Comparison of ENCODE assay signal across 8 mouse cellular contexts in genomic region chr10:69211976-69212375, GRCm38 (mm10). TPM values are rescaled to one million over a fixed set of nuclear protein-coding genes. Genes with fewer than 3 reads are reported as not detected.
DNase-seq lines count a peak whose midpoint lies in the region; ATAC-seq and TF ChIP-seq lines count a peak whose summit lies in the region.

No protein-coding gene starts in this region.

- peak; percentile 12 to 30 for DNase-seq in left cerebral cortex, adult 18-20 months (ENCODE audit: low spot score in 2 of 2)
- no peak for DNase-seq in left cerebral cortex, adult 8-10 months (ENCODE audit: low spot score in 2 of 2)
- peak; percentile 65 for DNase-seq in embryo, embryonic 11 days
- DNase-seq in heart, embryonic 10.5 days (ENCODE audit: low spot score) = no peak
- no peak for DNase-seq in MN1 (ENCODE audit: low spot score)

- H3K9ac ChIP-seq in kidney, embryonic 14.5 days (ENCODE audit: low read depth, low read length) = peak overlapping the region; percentile 92
- H3K9ac ChIP-seq in lung, embryonic 15.5 days = peak overlapping the region; percentile 87

- peaks cover 17% of the 10 kb centered on the region for H3K4me1 ChIP-seq in heart, embryonic 10.5 days
- H3K4me1 ChIP-seq in kidney, embryonic 14.5 days (ENCODE audit: control insufficient read depth, insufficient read depth, low read length) = 0 out of 2 replicates have a peak, but pooled peaks cover 13% of the 10 kb centered on the region
- peaks cover 11% of the 10 kb centered on the region; the same call in 1 of the 2 replicates for H3K4me1 ChIP-seq in lung, embryonic 15.5 days
- peaks cover 8% of the 10 kb centered on the region for H3K4me1 ChIP-seq in olfactory bulb, adult 2 months (ENCODE audit: control insufficient read depth, insufficient read depth, low read length)

- peaks cover 21% of the 10 kb centered on the region for H3K36me3 ChIP-seq in heart, embryonic 10.5 days
- peaks cover 6% of the 10 kb centered on the region; the same call in 1 of the 2 replicates for H3K36me3 ChIP-seq in kidney, embryonic 14.5 days (ENCODE audit: control insufficient read depth, insufficient read depth, low read length)
- H3K36me3 ChIP-seq in lung, embryonic 15.5 days = peaks cover 5% of the 10 kb centered on the region; the same call in 1 of the 2 replicates

- ATAC-seq in kidney, embryonic 14.5 days (ENCODE audit: low FRiP score, low TSS enrichment) = no peak
- ATAC-seq in lung, embryonic 15.5 days (ENCODE audit: borderline replicate concordance, extremely low read depth, low FRiP score, low TSS enrichment) = 0 out of 2 replicates have a peak, but pooled peaks have one; percentile 26

- H3K4me2 ChIP-seq in kidney, embryonic 14.5 days (replicated peaks; ENCODE audit: low read depth, low read length) = peak overlapping the region; percentile 88
- peak overlapping the region; percentile 95 for H3K4me2 ChIP-seq in lung, embryonic 15.5 days

- no peak for TF ChIP-seq CTCF in olfactory bulb, adult 2 months (IDR thresholded peaks at IDR 0.05; ENCODE audit: insufficient read depth, low read depth, low read length)

- H3K4me3 ChIP-seq in heart, embryonic 10.5 days = peak overlapping the region; percentile 91
- peak overlapping the region; percentile 80 for H3K4me3 ChIP-seq in kidney, embryonic 14.5 days (ENCODE audit: low read length)
- peak overlapping the region; percentile 75 for H3K4me3 ChIP-seq in lung, embryonic 15.5 days
- H3K4me3 ChIP-seq in olfactory bulb, adult 2 months (ENCODE audit: insufficient read depth, low read depth, low read length) = peak overlapping the region; percentile 80

- H3K27me3 ChIP-seq in heart, embryonic 10.5 days (ENCODE audit: insufficient read depth, poor library complexity, severe bottlenecking) = no peaks in the 10 kb centered on the region
- no peaks in the 10 kb centered on the region for H3K27me3 ChIP-seq in kidney, embryonic 14.5 days (ENCODE audit: control insufficient read depth, insufficient read depth, low read length)
- H3K27me3 ChIP-seq in lung, embryonic 15.5 days = no peaks in the 10 kb centered on the region

- WGBS in heart, embryonic 10.5 days = 4% methylated on average over 14 of the region's 14 CpGs
- 6% methylated on average over 14 of the region's 14 CpGs for WGBS in kidney, embryonic 14.5 days
- WGBS in lung, embryonic 15.5 days = 4% methylated on average over 14 of the region's 14 CpGs
- WGBS in olfactory bulb, adult 2 months = 22% methylated on average over 14 of the region's 14 CpGs

- H3K9me3 ChIP-seq in heart, embryonic 10.5 days = no peaks in the 10 kb centered on the region
- H3K9me3 ChIP-seq in kidney, embryonic 14.5 days (ENCODE audit: control insufficient read depth, low read length) = no peaks in the 10 kb centered on the region
- no peaks in the 10 kb centered on the region for H3K9me3 ChIP-seq in lung, embryonic 15.5 days

- H3K27ac ChIP-seq in heart, embryonic 10.5 days = peak overlapping the region; percentile 99
- peak overlapping the region; percentile 99 for H3K27ac ChIP-seq in kidney, embryonic 14.5 days (ENCODE audit: low read depth, low read length)
- H3K27ac ChIP-seq in lung, embryonic 15.5 days = peak overlapping the region; percentile 98
- H3K27ac ChIP-seq in olfactory bulb, adult 2 months (ENCODE audit: insufficient read depth, low read depth, low read length) = no peak overlapping the region

- TF ChIP-seq POLR2A in olfactory bulb, adult 2 months (IDR thresholded peaks at IDR 0.05; ENCODE audit: insufficient read depth, low read depth, low read length) = no peak

RNA-seq across cellular contexts. Expression of gene A930033H14Rik, which starts 0.9 kb away (rescaled TPM):
- total RNA-seq in left cerebral cortex, adult 18-20 months (2021) = 1 to 10 TPM; 1.9 to 3.0 TPM
- 1 to 10 TPM; 2.3 to 3.3 (median 2.9) TPM for total RNA-seq in left cerebral cortex, adult 8-10 months (2022)
- 1.7 and 1.9 TPM in 2 replicates for polyA plus RNA-seq in heart, embryonic 10.5 days (2016; fragmentation: Nextera tagmentation; extraction: Ambion mirVana)
- polyA plus RNA-seq in kidney, embryonic 14.5 days (2014; fragmentation: Nextera tagmentation; extraction: Ambion mirVana) = 1.5 and 2.6 TPM in 2 replicates
- polyA plus RNA-seq in lung, embryonic 15.5 days (2015; fragmentation: Nextera tagmentation; extraction: Ambion mirVana) = 1.3 and 1.6 TPM in 2 replicates
- not detected in 2 replicates for polyA plus RNA-seq in olfactory bulb, adult 2 months (2012; ENCODE audit: insufficient read depth, insufficient read length, low replicate concordance, missing spikeins)

Comparison
In these comparisons a context has a peak if more than half of its experiments do, and no peak if none do; other contexts are left out.
1. DNase-seq: peak in left cerebral cortex, adult 18-20 months (2 of 2) and embryo, embryonic 11 days (single experiment); none in left cerebral cortex, adult 8-10 months (0 of 2), heart, embryonic 10.5 days (single experiment) and MN1 (single experiment).
2. Peak in every context shown above with its lines, with median percentiles within 50 percentile points of each other: H3K4me3 ChIP-seq.